Mouse (Mus musculus) heart, embryonic 14.5 days (tissue): Measurements from ENCODE around the gene Vmn2r12. TPM values are rescaled to one million over a fixed set of nuclear protein-coding genes. Genes with fewer than 3 reads are reported as not detected.
"Not testable (repeated sequence)": the region's sequence is repeated elsewhere in the genome, so short reads cannot be mapped to it uniquely, and the experiment has no call there.

Source experiments
- ATAC-seq: fragments of 200-750 bp; cut with Nextera tagmentation; 2 replicates; pipeline ENCODE4 v1.8.0; 2017; ENCODE audit warnings: low read depth, moderate TSS enrichment; ENCODE audit not compliant: insufficient number of reproducible peaks, insufficient read depth, low FRiP score
- H3K27ac ChIP-seq, 2 experiments: fragments of 200-500 bp in 1 of 2; fragments of 300-500 bp in 1 of 2; sonication (generic) in 1 of 2; replicated peaks in 1 of 2; 2 replicates each; pipeline ENCODE4 v1.5.1; 2012 to 2014; ENCODE audit warnings: low read depth in 2 of 2, low read length in 2 of 2, control low read depth in 1 of 2, mild to moderate bottlenecking in 1 of 2, mixed read lengths in 1 of 2; ENCODE audit not compliant: control insufficient read depth in 1 of 2, insufficient read depth in 1 of 2
- H3K27me3 ChIP-seq: fragments of 300-500 bp; sonication (generic); 2 replicates; pipeline ENCODE4 v1.6.1; 2014; ENCODE audit warnings: mild to moderate bottlenecking, low read length, control low read depth; ENCODE audit not compliant: control insufficient read depth, insufficient read depth
- H3K36me3 ChIP-seq: fragments of 300-500 bp; sonication (generic); 2 replicates; pipeline ENCODE4 v1.6.1; 2014; ENCODE audit warnings: mild to moderate bottlenecking, control low read depth, low read length, mixed read lengths; ENCODE audit not compliant: control insufficient read depth, insufficient read depth
- H3K4me1 ChIP-seq, 2 experiments: fragments of 200-500 bp in 1 of 2; fragments of 300-500 bp in 1 of 2; sonication (generic) in 1 of 2; 2 replicates each; pipeline ENCODE4 v1.6.1; 2012 to 2014; ENCODE audit warnings: low read length in 2 of 2, control low read depth in 1 of 2, mixed read lengths in 1 of 2; ENCODE audit not compliant: control insufficient read depth in 2 of 2, insufficient read depth in 2 of 2
- H3K4me2 ChIP-seq: fragments of 300-500 bp; sonication (generic); 2 replicates; pipeline ENCODE4 v1.6.1; 2014; ENCODE audit warnings: mild to moderate bottlenecking, low read length
- H3K4me3 ChIP-seq, 2 experiments: fragments of 200-500 bp in 1 of 2; fragments of 300-500 bp in 1 of 2; sonication (generic) in 1 of 2; 2 replicates each; pipeline ENCODE4 v1.5.1; 2012 to 2014; ENCODE audit warnings: low read length in 2 of 2, mild to moderate bottlenecking in 2 of 2, control low read depth in 1 of 2, low read depth in 1 of 2, moderate library complexity in 1 of 2; ENCODE audit not compliant: control insufficient read depth in 1 of 2, insufficient read depth in 1 of 2
- H3K9ac ChIP-seq: fragments of 300-500 bp; sonication (generic); 2 replicates; pipeline ENCODE4 v1.6.1; 2014; ENCODE audit warnings: mild to moderate bottlenecking, low read length
- H3K9me3 ChIP-seq: fragments of 300-500 bp; sonication (generic); 2 replicates; pipeline ENCODE4 v1.6.1; 2016; ENCODE audit warnings: low read length, control low read depth; ENCODE audit not compliant: control insufficient read depth
- WGBS: fragments of 180-500 bp; shearing (Covaris S2); extraction: QIAGEN DNeasy Blood & Tissue Kit; methylation state at CpG from one replicate; pipeline ENCODE4 v1.1.7; 2014; 5-methylcytosine and 5-hydroxymethylcytosine counted together
- polyA plus RNA-seq: library from polyadenylated mRNA; unstranded; fragments of >200 nt; fragmentation: Nextera tagmentation; extraction: Ambion mirVana; gene quantifications from 2 replicates; pipeline ENCODE4 v1.2.1, GENCODE M21; 2014

Vmn2r12 gene
- polyA plus RNA-seq = not detected in 2 replicates

DNA sequence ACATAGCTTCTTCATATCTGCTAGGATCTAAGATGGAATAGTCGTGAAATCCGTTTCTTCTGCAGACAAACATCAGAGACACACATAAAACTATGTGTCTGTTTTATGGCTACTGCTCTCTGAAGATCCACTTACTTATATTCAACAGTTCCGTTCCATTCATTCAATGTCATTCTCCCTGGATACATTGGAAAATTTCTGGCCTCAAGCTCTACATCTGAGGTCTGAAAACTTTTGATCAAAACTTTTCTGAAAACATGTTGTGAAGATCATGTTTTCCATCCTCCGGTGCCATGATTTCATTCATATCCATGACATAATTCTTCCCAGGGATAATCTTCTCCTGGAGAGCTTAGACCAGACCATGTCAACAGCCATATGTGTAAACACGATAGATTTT lies at the start of gene Vmn2r12:
Gene Vmn2r12 (minus strand): TSS at position 101 of the 400 bp plus-strand sequence.
- not testable (repeated sequence) for H3K4me2 ChIP-seq, H3K36me3 ChIP-seq, H3K4me1 ChIP-seq, H3K27me3 ChIP-seq, H3K27ac ChIP-seq, H3K9me3 ChIP-seq, H3K4me3 ChIP-seq, H3K9ac ChIP-seq, ATAC-seq
- WGBS = 71% methylated on average over 5 of the region's 5 CpGs

GRCm38 (mm10) chr5:109139546-109139945 lies 41.8 kb upstream of the Vmn2r12 start:
- Histone ChIP-seq H3K27me3 (no peaks in the 10 kb centered on the region), H3K36me3 (no peaks in the 10 kb centered on the region), H3K4me2 (no peak overlapping the region), H3K9ac (no peak overlapping the region), H3K27ac (no peak overlapping the region), H3K9me3 (peaks cover 3% of the 10 kb centered on the region; the same call in 1 of the 2 replicates), H3K4me3 (no peak overlapping the region), H3K4me1 (no peaks in the 10 kb centered on the region)
- 70% methylated on average over 2 of the region's 2 CpGs for WGBS
- ATAC-seq = no peak

GRCm38 (mm10) chr5:109136731-109137130 lies 39.0 kb upstream of the Vmn2r12 start:
- no peak for ATAC-seq
- 50% methylated on average over 2 of the region's 2 CpGs for WGBS
- H3K4me3 ChIP-seq = no peak overlapping the region
- H3K27ac ChIP-seq = no peak overlapping the region
- H3K9me3 ChIP-seq = peaks cover 11% of the 10 kb centered on the region; the same call in 1 of the 2 replicates
- no peak overlapping the region for H3K9ac ChIP-seq
- H3K36me3 ChIP-seq = no peaks in the 10 kb centered on the region
- H3K4me2 ChIP-seq = no peak overlapping the region
- no peaks in the 10 kb centered on the region for H3K4me1 ChIP-seq
- H3K27me3 ChIP-seq = no peaks in the 10 kb centered on the region

GRCm38 (mm10) chr5:109096482-109096881 lies 1.3 kb downstream of the Vmn2r12 start:
- not testable (repeated sequence) for H3K36me3 ChIP-seq, ATAC-seq, H3K9ac ChIP-seq, H3K9me3 ChIP-seq, H3K27ac ChIP-seq, H3K27me3 ChIP-seq, H3K4me1 ChIP-seq, H3K4me2 ChIP-seq, H3K4me3 ChIP-seq
- 77% methylated on average over 3 of the region's 3 CpGs for WGBS

DNA sequence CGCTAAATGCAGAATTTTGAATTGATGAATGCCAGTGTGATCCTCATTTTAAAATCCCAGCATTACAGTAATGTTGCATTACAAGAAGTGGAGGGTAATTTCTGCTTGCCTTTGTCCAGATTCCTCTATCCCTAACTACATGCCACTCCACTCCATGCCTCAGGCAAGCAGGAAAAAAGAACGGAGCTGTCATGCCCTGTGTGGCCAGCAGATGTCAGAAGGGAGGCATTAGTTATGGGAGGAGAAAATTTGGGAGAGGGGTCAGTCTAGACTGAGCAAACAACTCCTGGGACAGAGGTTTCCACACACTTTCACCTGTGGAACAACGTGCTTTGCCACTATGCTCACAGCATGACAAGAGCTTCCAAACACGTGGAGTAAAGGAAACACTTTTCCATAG lies 25.7 kb downstream of the Vmn2r12 start:
- not testable (repeated sequence) for H3K4me3 ChIP-seq, H3K36me3 ChIP-seq, H3K27ac ChIP-seq, ATAC-seq, H3K4me2 ChIP-seq, H3K9ac ChIP-seq, H3K27me3 ChIP-seq, H3K4me1 ChIP-seq, H3K9me3 ChIP-seq
- 32% methylated on average over 4 of the region's 4 CpGs for WGBS

- not testable (repeated sequence) for H3K4me3 ChIP-seq, H3K36me3 ChIP-seq, H3K9ac ChIP-seq, H3K27me3 ChIP-seq, ATAC-seq, H3K9me3 ChIP-seq, H3K4me1 ChIP-seq, H3K4me2 ChIP-seq, H3K27ac ChIP-seq
- 78% methylated on average over 3 of the region's 3 CpGs for WGBS
Measured at GRCm38 (mm10) chr5:109059469-109059868, 38.3 kb downstream of the Vmn2r12 start, which contains the start of gene Vmn2r11. TSS of gene Vmn2r11 (minus strand) at chr5:109059569.

GRCm38 (mm10) chr5:109055286-109055685 lies 42.5 kb downstream of the Vmn2r12 start:
- Histone ChIP-seq H3K4me3 (no peak overlapping the region), H3K4me2 (no peak overlapping the region), H3K4me1 (no peaks in the 10 kb centered on the region), H3K9ac (no peak overlapping the region), H3K27me3 (no peaks in the 10 kb centered on the region), H3K36me3 (no peaks in the 10 kb centered on the region), H3K27ac (no peak overlapping the region), H3K9me3 (peaks cover under 1% of the 10 kb centered on the region; the same call in 1 of the 2 replicates)
- WGBS = 46% methylated on average over 1 of the region's 1 CpGs
- ATAC-seq = no peak
